Mouse (Mus musculus) testis, adult 2 months (tissue): ENCODE measurements at regions not wholly inside any gene's neighbourhood (a gene's known extent, or its start where the extent isn't known, plus 50 kb on each side); places are given as distances from the start of the nearest gene placed in this dataset.

Experiments used
- CTCF ChIP-seq: fragments of 200-500 bp; IDR thresholded peaks from 2 replicates; pipeline ENCODE4 v1.5.1; 2012; ENCODE audit warnings: low read depth, mild to moderate bottlenecking, inconsistent platforms, low read length, moderate library complexity; ENCODE audit not compliant: control insufficient read depth, insufficient read depth, insufficient replicate concordance
- POLR2A ChIP-seq: fragments of 200-500 bp; IDR thresholded peaks from 2 replicates; pipeline ENCODE4 v1.6.1; 2012; ENCODE audit warnings: low read depth, mild to moderate bottlenecking, inconsistent platforms, low read length, moderate library complexity; ENCODE audit not compliant: control insufficient read depth

DNA sequence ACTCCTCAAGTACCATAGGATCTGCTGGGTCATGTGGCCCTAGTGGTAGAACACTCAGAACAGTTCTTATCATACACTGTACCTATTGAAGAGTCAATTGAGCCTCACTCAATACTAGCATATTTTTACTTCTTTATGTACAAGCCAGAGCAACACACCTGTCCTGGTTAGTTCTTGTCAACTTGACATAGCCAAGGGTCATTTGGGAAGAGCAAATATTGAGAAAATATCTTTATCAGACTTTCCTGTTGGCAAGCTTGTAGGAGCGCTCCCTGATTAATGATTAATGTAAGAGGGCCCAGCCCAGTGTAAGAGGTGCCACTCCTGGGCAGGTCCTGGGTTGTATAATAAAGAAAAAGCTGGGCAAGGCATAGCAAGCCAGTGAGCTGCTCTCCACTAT is 142.3 kb upstream of the Tle4 start:
- TF ChIP-seq POLR2A (no peak), CTCF (no peak)
